Mouse (Mus musculus): ENCODE results near the gene Atf6.

DNA sequence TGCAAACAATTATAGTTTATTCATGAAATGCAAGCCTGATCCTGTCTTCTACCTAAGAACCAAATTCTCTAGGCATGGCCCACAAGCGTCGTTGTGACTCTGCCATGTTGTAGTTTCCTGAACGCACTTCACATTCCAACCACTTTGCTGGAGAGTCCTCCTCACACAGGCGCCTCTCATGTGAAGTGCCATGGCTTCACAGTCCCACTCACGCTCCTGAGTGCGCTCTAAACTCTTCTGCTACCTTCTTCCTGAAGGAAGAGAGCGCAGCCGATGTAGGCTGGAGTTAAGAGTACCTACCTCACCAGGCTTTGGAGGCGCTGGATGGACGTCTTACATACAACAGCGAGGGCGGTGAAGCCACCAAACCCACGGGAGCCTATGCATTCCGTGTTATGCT is 96.9 kb downstream of the Atf6 start:
- TF ChIP-seq MYOG (IDR thresholded peaks at IDR 0.05; ENCODE audit: control insufficient read depth, extremely low read depth, insufficient read length) (no peak), CTCF (IDR thresholded peaks at IDR 0.05; ENCODE audit: control insufficient read depth, insufficient read depth, insufficient read length) (no peak), CEBPB (IDR thresholded peaks at IDR 0.05; ENCODE audit: low read depth) (no peak), MAX (IDR thresholded peaks at IDR 0.05) (no peak)

Data from C2C12 (cell line).